Mouse (Mus musculus) forebrain, embryonic 10.5 days (tissue): Measurements from ENCODE around the gene Fnd3c2. TPM values are rescaled to one million over a fixed set of nuclear protein-coding genes. Genes with fewer than 3 reads are reported as not detected.
A peak's percentile ranks its signal among the peaks of the same experiment; 100 is the strongest.

Experiments used
- DNase-seq: peaks from one replicate; pipeline ENCODE4 v3.0.0-alpha.2; 2017; ENCODE audit warnings: low spot score; ENCODE audit errors: extremely low spot score
- H3K27ac ChIP-seq: fragments of 300-500 bp; sonication (generic); 2 replicates; pipeline ENCODE4 v1.5.1; 2016; ENCODE audit warnings: mild to moderate bottlenecking
- H3K27me3 ChIP-seq: fragments of 300-500 bp; sonication (generic); 2 replicates; pipeline ENCODE4 v1.6.1; 2016; ENCODE audit warnings: mild to moderate bottlenecking; ENCODE audit not compliant: poor library complexity, severe bottlenecking
- H3K36me3 ChIP-seq: fragments of 300-500 bp; sonication (generic); replicated peaks from 2 replicates; pipeline ENCODE4 v1.6.1; 2016; ENCODE audit warnings: mild to moderate bottlenecking, moderate library complexity
- H3K4me1 ChIP-seq: fragments of 300-500 bp; sonication (generic); 2 replicates; pipeline ENCODE4 v1.6.1; 2016
- H3K4me3 ChIP-seq: fragments of 300-500 bp; sonication (generic); 2 replicates; pipeline ENCODE4 v1.5.1; 2016; ENCODE audit warnings: mild to moderate bottlenecking, moderate library complexity
- H3K9me3 ChIP-seq: fragments of 300-500 bp; sonication (generic); 2 replicates; pipeline ENCODE4 v1.6.1; 2016; ENCODE audit warnings: mild to moderate bottlenecking, moderate library complexity
- WGBS: fragments of 180-500 bp; shearing (Covaris S2); methylation state at CpG from one replicate; pipeline ENCODE4 v1.1.7; 2016; 5-methylcytosine and 5-hydroxymethylcytosine counted together
- polyA plus RNA-seq: library from polyadenylated mRNA; unstranded; fragments of >200 nt; fragmentation: Nextera tagmentation; extraction: Ambion mirVana; gene quantifications from 2 replicates; pipeline ENCODE4 v1.2.1, GENCODE M21; 2016

The Fnd3c2 gene
- polyA plus RNA-seq, 1 experiment from 2014 or later = not detected

GRCm38 (mm10) chrX:106185706-106186105 lies 69.5 kb downstream of the Fnd3c2 start:
- Histone ChIP-seq H3K27me3 (peaks cover 44% of the 10 kb centered on the region), H3K4me3 (peak overlapping the region; percentile 63), H3K9me3 (no peaks in the 10 kb centered on the region), H3K27ac (peak overlapping the region; percentile 91), H3K36me3 (peaks cover 14% of the 10 kb centered on the region), H3K4me1 (peaks cover 46% of the 10 kb centered on the region)
- DNase-seq = peak; percentile 41
- WGBS = 13% methylated on average over 5 of the region's 5 CpGs

Other genes with a start within 250 kb of the Fnd3c2 start
- 42.2 and 46.3 TPM in 2 replicates for gene Magt1, start 243.5 kb downstream of the Fnd3c2 start, polyA plus RNA-seq
- 285 and 325 TPM in 2 replicates for gene Cox7b, start 239.7 kb downstream of the Fnd3c2 start, polyA plus RNA-seq
- 17.9 and 19.2 TPM in 2 replicates for gene Atp7a, start 228.1 kb downstream of the Fnd3c2 start, polyA plus RNA-seq
- 0.10 and 0.12 TPM in 2 replicates for gene Tlr13, start 112.2 kb downstream of the Fnd3c2 start, polyA plus RNA-seq
- 622 and 624 TPM in 2 replicates for gene Pgk1, start 68.3 kb downstream of the Fnd3c2 start, polyA plus RNA-seq
- gene Taf9b, start 34.2 kb downstream of the Fnd3c2 start, polyA plus RNA-seq = 8.1 and 8.8 TPM in 2 replicates
- 73.3 and 79.8 TPM in 2 replicates for gene Fndc3c1, start 230.0 kb upstream of the Fnd3c2 start, polyA plus RNA-seq